Mouse (Mus musculus) left cerebral cortex, adult 11 months (tissue): ENCODE data around the gene Arhgap21.
"Not testable (repeated sequence)": the region's sequence is repeated elsewhere in the genome, so short reads cannot be mapped to it uniquely, and the experiment has no call there.

ENCODE experiments used
- DNase-seq: peaks from one replicate; pipeline ENCODE4 v3.0.0; 2022; ENCODE audit warnings: low spot score

Arhgap21 gene

GRCm38 (mm10) chr2:20941105-20941504 lies 27.6 kb downstream of the Arhgap21 start:
- DNase-seq: no peak

GRCm38 (mm10) chr2:20939367-20939766 lies 29.3 kb downstream of the Arhgap21 start:
- DNase-seq: no peak

DNA sequence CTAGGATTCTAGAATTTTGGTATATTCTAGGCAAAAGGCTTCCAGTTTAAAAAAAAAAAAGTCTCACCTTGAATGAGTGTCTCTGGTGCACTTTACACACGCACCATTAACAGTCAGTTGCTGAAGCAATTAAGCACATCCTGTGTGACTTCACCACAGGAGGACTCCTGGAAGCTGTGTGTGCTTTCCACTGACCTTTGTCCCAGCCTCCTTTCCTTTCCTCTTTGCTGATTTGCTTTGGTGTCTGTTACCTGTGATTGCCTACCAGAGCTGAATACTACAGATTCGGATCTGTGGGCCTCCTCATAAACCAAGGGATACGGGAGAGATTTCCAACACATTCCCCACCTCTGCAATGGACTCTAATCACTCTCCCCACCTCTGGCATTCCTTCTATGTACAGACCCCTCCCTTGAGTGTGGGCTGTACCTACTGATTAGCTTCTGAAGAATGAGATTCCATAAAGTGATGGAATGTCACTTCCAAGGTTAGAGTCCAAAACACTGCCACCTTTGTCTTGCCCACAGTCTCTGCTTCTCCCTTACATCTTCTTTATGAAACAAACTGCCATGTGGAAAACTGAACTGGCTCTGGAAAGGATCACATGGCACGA lies 32.0 kb downstream of the Arhgap21 start:
- DNase-seq: no peak

DNA sequence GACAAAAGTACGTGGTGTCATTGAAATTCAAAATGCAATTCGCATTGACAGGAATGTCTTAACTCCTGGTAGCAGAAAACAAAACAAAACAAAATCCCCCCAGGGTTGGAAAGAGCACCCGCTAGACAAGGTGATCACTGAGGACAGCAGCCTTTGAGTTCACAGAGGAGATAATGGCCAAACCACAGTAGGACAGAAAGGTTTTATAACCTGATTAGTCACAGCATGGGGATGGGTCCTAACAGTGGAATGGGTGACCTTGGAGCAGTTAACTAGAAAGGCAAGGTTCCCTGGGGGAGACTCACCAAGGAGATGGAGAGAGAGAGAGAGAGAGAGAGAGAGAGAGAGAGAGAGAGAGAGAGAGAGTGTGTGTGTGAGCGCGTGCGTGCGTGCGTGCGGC lies 34.3 kb downstream of the Arhgap21 start:
- DNase-seq: no peak

DNA sequence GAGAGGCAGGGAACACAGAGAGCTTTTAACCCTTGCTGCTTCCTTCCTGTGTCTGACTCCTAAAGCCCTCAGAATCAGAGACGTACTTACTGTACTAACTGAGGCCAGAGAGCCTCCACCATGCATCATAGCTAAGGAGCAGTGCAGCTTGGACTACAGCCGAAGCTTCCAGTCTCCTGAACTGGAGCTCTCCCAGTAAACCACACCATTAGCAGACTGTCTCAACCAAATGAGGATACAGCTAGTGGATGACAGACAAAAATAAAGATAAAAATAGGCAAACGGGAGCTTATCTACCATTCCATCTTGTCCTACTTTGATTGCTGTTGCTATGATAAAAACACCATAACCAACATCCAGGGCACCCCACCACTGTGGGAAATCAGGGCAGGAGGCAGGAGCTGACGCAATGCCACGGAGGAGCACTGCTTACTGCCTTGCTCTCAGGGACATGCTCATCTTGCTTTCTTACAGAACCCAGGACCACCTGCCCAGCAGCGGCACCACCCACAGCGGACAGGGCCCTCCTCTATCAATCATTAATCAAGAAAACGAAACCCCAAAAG lies 35.9 kb downstream of the Arhgap21 start:
- no peak for DNase-seq

DNA sequence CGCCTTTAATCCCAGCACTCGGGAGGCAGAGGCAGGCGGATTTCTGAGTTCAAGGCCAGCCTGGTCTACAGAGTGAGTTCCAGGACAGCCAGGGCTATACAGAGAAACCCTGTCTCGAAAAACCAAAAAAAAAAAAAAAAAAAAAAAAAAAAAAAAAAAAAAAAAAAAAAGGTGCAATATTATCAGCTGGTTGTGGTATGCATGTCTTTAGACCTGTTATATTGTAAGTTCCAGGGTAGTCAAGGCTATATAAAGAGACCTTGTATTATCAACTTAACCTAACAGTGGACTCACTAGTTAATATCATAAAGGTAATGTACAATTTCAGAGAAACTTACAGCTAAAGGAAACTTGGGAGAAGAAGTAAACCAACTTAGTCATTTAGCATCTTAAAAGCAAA lies 36.9 kb downstream of the Arhgap21 start:
- not testable (repeated sequence) for DNase-seq

DNA sequence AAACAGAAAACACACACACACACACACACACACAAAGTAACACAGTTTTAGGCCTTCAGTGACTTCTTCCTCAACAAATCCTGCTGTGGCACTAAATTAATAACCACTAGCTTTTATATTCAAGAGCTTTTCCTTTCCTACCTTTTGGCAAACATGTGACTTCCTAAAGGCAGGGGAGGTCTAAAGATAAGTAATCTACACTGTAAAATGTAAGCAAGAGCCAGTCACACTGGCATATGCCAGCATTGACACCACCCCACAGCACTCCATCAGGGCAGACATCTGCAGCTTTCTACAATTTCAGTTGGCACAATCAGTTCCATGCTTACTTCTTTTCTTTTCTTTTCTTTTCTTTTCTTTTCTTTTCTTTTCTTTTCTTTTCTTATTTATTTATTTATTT lies 40.2 kb downstream of the Arhgap21 start:
- DNase-seq: no peak

DNA sequence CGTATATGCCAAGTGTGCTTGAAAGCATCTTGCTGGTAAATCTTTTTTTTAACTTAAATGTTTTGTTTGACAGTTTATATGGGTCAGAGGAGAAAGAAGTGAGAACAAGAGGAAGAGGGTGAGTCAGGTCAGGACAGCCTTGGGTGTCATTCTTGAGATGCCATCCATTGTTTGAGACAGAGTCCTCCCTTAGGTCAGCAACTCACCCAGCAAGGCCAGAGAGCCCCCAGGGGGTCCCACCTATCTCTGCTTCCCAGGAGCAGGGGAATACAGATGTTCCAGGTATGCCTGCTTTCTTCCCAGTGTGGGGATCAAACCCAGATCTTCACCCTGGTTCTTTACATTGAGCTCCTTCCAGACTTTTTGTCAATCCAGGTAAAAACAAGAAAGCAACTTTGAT lies 43.7 kb downstream of the Arhgap21 start:
- no peak for DNase-seq

DNA sequence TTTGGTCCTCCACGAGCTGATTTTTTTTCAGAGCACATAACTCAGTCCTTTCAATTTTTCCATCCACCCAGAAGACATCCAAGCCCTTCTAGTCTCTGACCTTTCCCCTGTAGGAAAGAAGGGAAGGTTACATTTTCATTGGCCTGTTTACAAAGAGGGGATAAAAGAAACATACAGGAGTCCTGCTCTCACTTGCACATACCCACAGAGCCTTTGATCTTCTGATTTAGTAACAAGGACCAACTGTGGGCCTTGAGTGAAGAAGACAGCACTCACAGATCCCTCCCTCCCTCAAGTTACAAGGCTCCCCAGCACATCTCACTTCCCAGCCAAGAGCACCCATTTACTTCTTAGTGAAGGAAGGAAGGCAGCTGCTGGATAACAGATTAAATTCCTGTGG lies 46.3 kb downstream of the Arhgap21 start:
- DNase-seq: no peak

DNA sequence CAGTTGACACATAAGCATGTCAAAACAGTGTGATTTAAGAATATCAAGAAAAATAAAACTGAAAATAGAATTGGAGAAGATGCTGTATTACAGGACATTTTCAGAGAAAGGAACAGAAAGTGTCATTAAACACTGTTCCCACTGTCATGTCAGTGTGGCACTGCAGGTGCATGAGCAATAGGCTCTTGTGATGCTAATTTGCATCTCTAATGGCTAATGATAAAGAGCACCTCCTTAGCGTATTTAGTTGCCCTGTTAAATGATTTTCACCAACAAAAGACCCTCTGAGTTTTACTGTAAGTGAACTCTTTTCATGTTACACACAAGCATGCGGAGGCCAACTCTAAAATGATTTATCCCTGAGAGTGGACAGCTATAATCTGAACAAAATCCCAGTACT lies 47.1 kb downstream of the Arhgap21 start:
- no peak for DNase-seq

DNA sequence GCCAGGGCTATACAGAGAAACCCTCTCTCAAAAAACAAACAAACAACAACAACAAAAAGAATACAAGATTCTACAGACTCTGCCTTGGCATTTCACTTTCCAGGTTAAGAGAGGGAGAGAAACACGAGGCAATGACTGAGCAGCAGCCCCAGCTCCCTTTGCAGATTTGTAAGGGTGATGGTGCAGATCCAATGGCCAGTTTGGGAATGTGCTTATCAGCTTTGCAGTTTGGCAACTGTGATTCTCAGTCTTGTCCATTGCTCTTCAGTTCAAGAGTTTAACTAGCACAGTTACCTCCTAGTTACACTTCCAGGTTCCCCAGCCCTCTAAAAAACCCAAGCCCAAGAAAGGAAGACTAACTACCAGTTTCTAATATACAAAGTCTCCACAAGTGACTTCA lies 47.7 kb downstream of the Arhgap21 start:
- DNase-seq: no peak

- no peak for DNase-seq
Measured at GRCm38 (mm10) chr2:20914531-20915320, 54.0 kb downstream of the Arhgap21 start.

GRCm38 (mm10) chr2:20913019-20913415 lies 55.7 kb downstream of the Arhgap21 start:
- no peak for DNase-seq

GRCm38 (mm10) chr2:20912348-20913018 lies 56.2 kb downstream of the Arhgap21 start:
- no peak for DNase-seq

GRCm38 (mm10) chr2:20910446-20910845 lies 58.2 kb downstream of the Arhgap21 start:
- DNase-seq: no peak

DNA sequence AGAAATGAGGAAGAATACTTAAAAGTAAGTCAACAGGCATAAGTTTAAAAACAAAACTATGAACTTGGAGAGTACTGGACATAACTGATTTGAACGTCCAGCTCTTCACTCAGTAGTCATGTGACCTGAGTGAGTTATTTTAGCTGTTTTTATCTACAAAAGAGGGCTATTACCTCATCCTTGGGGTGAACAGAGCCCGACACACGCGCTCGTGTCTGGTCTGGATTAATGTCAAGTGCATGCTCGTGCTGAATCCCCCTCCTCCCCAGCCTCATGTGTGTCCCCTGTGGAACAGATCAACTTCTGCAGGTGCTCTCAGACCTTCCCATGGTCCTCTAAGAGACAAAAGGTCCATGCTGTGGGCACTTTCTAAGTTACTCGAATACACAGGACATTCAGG lies 59.3 kb downstream of the Arhgap21 start:
- no peak for DNase-seq

- DNase-seq: no peak
Measured at GRCm38 (mm10) chr2:20907291-20907690, 61.4 kb downstream of the Arhgap21 start.

DNA sequence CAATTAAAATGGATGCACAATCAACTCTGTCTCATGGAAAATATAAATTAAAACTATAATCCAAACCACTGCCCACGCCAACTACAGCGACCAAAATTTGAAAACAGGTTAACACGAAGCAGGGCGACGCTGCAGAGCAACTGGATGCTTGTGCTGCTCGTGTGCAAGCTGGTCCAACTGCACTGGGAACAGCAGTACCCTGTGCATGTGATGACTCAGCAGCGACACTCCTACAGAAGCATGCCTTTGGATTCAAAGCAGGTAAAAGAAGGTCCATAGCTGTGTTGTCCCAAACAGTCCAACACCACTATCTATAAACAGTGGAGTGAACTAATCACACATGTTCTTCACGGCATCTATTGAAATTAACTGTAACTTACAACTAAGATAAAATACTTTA lies 63.3 kb downstream of the Arhgap21 start:
- DNase-seq: no peak

DNA sequence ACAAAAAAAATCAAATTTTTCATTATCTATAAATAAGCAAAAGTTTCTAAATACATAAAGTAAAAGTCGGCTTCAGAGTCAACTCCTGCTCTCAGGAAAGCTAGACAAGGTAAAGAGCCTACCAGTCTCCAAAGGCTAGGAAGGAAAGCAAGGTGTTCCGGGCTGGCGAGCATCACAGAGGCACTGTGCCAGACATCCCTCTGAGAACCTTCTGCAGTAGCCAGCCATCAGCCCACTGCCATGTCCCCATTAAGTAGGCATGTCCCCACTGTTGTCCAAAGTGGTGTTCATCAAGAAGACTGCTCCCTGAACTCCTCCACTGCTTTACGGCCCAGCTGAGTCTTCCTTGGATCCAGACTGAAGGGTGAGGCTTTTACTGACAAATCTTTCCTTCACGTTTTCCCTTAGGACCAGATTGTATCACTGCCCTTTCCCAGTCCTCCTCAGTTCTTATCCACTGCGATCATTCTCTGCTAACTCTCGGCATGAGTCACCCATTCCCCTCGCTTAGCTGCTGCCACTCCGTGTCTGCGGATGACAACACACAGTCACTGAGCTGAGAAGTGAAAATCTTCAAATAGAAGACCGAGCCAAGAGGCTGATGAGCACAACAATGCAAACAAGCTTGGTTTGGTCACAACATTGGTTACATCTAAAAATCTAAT lies 65.6 kb downstream of the Arhgap21 start:
- no peak for DNase-seq

- no peak for DNase-seq
Measured at GRCm38 (mm10) chr2:20901916-20902315, 66.8 kb downstream of the Arhgap21 start.

DNA sequence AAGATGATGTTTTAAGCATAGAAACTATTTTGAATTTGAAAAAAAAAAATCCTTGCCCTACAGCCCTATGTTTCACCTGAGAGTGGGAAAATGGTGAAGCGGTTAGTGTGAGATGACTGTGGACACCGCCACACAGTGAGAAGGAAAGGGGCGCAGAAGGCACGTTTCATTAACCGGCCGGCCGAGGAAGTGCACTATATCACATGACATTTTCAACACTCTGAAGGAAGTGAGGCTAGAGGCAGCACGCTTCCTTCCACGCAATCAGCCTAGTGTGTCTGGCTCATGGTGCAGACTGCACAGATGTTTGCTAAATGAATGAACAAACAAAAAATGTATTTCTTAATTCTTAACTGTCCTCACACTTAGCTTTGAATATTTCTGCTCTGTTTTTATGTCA lies 69.4 kb downstream of the Arhgap21 start:
- DNase-seq: no peak

DNA sequence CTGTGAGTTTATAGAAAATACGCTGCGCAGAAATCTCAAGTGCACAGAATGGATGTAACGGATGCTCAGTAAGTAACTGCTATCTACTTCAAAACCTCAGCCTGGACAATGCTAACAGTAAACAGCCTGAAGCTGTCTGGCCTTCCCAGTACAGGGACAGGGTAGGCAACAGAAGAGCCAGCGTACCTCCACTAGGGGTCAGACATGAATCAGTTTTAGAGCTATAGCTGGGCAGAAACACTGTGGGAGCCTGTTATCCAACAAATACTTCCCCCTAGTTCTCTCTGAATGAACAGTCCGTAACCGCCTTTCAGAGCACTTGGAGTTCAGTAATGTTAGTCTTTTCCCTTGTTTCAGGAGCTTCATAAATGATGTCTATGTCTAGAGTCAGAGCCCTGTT lies 70.0 kb downstream of the Arhgap21 start:
- DNase-seq: peak; percentile 74
